Comparison of ENCODE assay signal across 8 mouse cellular contexts in the genomic region with DNA sequence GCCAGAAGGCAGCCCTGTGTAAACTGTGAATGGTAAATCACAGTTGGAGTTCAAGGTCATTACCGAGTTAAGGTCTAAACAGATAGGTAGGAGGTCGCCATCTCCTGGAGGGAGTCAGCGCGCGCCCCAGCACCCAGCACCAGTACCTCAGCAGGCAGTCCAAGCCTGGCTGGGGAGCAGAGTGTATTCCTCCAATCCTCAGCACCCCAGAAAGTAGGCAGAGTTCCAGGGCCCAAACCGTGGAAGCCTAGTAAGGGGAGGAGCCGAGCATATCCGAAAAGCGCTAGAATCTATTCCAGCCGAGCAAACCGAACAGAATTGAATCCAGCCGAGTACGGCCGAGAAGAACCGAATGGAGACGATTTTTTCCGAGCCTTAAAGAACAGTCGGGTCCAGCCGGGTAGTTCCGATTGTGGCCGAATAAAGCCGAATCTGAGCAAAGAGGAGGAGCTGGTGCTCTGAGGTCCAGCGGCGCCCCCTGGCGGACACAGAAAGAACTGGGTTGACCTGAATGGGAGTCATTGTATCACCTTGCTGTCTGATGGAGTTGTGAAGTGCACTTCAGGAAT. TPM values are rescaled to one million over a fixed set of nuclear protein-coding genes. Genes with fewer than 3 reads are reported as not detected.
DNase-seq lines count a peak whose midpoint lies in the region; ATAC-seq and TF ChIP-seq lines count a peak whose summit lies in the region.

No protein-coding gene starts in this region.

- ATAC-seq in erythroid progenitor cell, adult 5-6 weeks (replicated peaks; ENCODE audit: low FRiP score, poor library complexity, severe bottlenecking): peak; percentile 43
- peak; percentile 66 for ATAC-seq in heart, embryonic 12.5 days (ENCODE audit: insufficient number of reproducible peaks, low FRiP score)
- ATAC-seq in kidney, postnatal 0 days (replicated peaks; ENCODE audit: low FRiP score, low read depth): peak; percentile 82
- ATAC-seq in liver, embryonic 11.5 days (replicated peaks; ENCODE audit: low FRiP score): peak; percentile 44
- peak; percentile 81 for ATAC-seq in stomach, embryonic 14.5 days (ENCODE audit: insufficient number of reproducible peaks, insufficient read depth, low FRiP score, low read depth)

- peak overlapping the region; percentile 36 for H3K4me3 ChIP-seq in heart, embryonic 12.5 days
- H3K4me3 ChIP-seq in kidney, postnatal 0 days (replicated peaks; ENCODE audit: low read depth, low read length): peak overlapping the region; percentile 23
- peak overlapping the region; percentile 27 for H3K4me3 ChIP-seq in liver, embryonic 11.5 days (ENCODE audit: low read depth, low read length)
- H3K4me3 ChIP-seq in stomach, embryonic 14.5 days (ENCODE audit: low read depth, low read length): peak overlapping the region; percentile 10

- peak; percentile 97 for TF ChIP-seq CTCF in kidney, postnatal 0 days (IDR thresholded peaks at IDR 0.05; ENCODE audit: low read depth)

- peaks cover 45% of the 10 kb centered on the region for H3K4me1 ChIP-seq in heart, embryonic 12.5 days (replicated peaks)
- peaks cover 30% of the 10 kb centered on the region for H3K4me1 ChIP-seq in kidney, postnatal 0 days (replicated peaks; ENCODE audit: insufficient read depth, low read length)
- H3K4me1 ChIP-seq in liver, embryonic 11.5 days (replicated peaks; ENCODE audit: control insufficient read depth, insufficient read depth, low read length): peaks cover 24% of the 10 kb centered on the region
- peaks cover 27% of the 10 kb centered on the region for H3K4me1 ChIP-seq in stomach, embryonic 14.5 days (ENCODE audit: control insufficient read depth, insufficient read depth, low read length)

- H3K9ac ChIP-seq in heart, embryonic 12.5 days: peak overlapping the region; percentile 72
- H3K9ac ChIP-seq in kidney, postnatal 0 days (ENCODE audit: low read depth, low read length): peak overlapping the region; percentile 67
- peak overlapping the region; percentile 35; the same call in 1 of the 2 replicates for H3K9ac ChIP-seq in liver, embryonic 11.5 days (ENCODE audit: low read depth, low read length)
- H3K9ac ChIP-seq in stomach, embryonic 14.5 days (replicated peaks; ENCODE audit: low read depth, low read length): no peak overlapping the region

- H3K4me2 ChIP-seq in heart, embryonic 12.5 days: peak overlapping the region; percentile 62
- H3K4me2 ChIP-seq in kidney, postnatal 0 days (ENCODE audit: low read length): peak overlapping the region; percentile 54
- H3K4me2 ChIP-seq in liver, embryonic 11.5 days: peak overlapping the region; percentile 53
- peak overlapping the region; percentile 32 for H3K4me2 ChIP-seq in stomach, embryonic 14.5 days (replicated peaks; ENCODE audit: low read depth, low read length)

- WGBS in heart, embryonic 12.5 days: under 1% methylated on average over 25 of the region's 25 CpGs
- 1% methylated on average over 25 of the region's 25 CpGs for WGBS in kidney, postnatal 0 days
- WGBS in liver, embryonic 11.5 days: under 1% methylated on average over 25 of the region's 25 CpGs
- WGBS in stomach, embryonic 14.5 days: under 1% methylated on average over 25 of the region's 25 CpGs

- peak overlapping the region; percentile 86 for H3K27ac ChIP-seq in heart, embryonic 12.5 days (ENCODE audit: poor library complexity, severe bottlenecking)
- H3K27ac ChIP-seq in kidney, postnatal 0 days: peak overlapping the region; percentile 81
- H3K27ac ChIP-seq in liver, embryonic 11.5 days (ENCODE audit: low read depth, low read length): peak overlapping the region; percentile 40; the same call in 1 of the 2 replicates
- peak overlapping the region; percentile 87 for H3K27ac ChIP-seq in stomach, embryonic 14.5 days (ENCODE audit: low read length)

- no peaks in the 10 kb centered on the region for H3K27me3 ChIP-seq in heart, embryonic 12.5 days (replicated peaks)
- H3K27me3 ChIP-seq in kidney, postnatal 0 days (ENCODE audit: insufficient read depth, low read length): no peaks in the 10 kb centered on the region
- H3K27me3 ChIP-seq in liver, embryonic 11.5 days (replicated peaks; ENCODE audit: control insufficient read depth, insufficient read depth, low read length): 0 out of 2 replicates have a peak, but pooled peaks cover 2% of the 10 kb centered on the region
- H3K27me3 ChIP-seq in stomach, embryonic 14.5 days (ENCODE audit: control insufficient read depth, insufficient read depth, low read length): no peaks in the 10 kb centered on the region

- no peaks in the 10 kb centered on the region for H3K36me3 ChIP-seq in heart, embryonic 12.5 days
- H3K36me3 ChIP-seq in kidney, postnatal 0 days (ENCODE audit: insufficient read depth, low read length): no peaks in the 10 kb centered on the region
- no peaks in the 10 kb centered on the region for H3K36me3 ChIP-seq in liver, embryonic 11.5 days (ENCODE audit: control insufficient read depth, insufficient read depth, low read length)
- no peaks in the 10 kb centered on the region for H3K36me3 ChIP-seq in stomach, embryonic 14.5 days (ENCODE audit: control insufficient read depth, insufficient read depth, low read length)

- no peaks in the 10 kb centered on the region for H3K9me3 ChIP-seq in heart, embryonic 12.5 days (replicated peaks)
- H3K9me3 ChIP-seq in kidney, postnatal 0 days (replicated peaks; ENCODE audit: low read length): no peaks in the 10 kb centered on the region
- no peaks in the 10 kb centered on the region for H3K9me3 ChIP-seq in liver, embryonic 11.5 days (ENCODE audit: control insufficient read depth, low read length)
- no peaks in the 10 kb centered on the region for H3K9me3 ChIP-seq in stomach, embryonic 14.5 days (ENCODE audit: control insufficient read depth, low read depth, low read length)

- peak; percentile 96 for DNase-seq in CD4-positive helper T cell, adult 2 months (ENCODE audit: low read depth, low spot score)
- peak; percentile 98 for DNase-seq in brain, embryonic 18.5 days (ENCODE audit: low read depth, low spot score)
- DNase-seq in kidney, postnatal 0 days (ENCODE audit: low spot score): peak; percentile 99
- DNase-seq in liver, embryonic 11.5 days (ENCODE audit: low spot score): peak; percentile 84
- peak; percentile 98 for DNase-seq in naive thymus-derived CD4-positive, alpha-beta T cell, adult 2 months (ENCODE audit: low read depth)

RNA-seq across cellular contexts. Expression of a gene that starts 0.8 kb away (rescaled TPM):
- total RNA-seq in erythroid progenitor cell, adult 5-6 weeks (2015; ENCODE audit: low replicate concordance): 4.3 TPM in 1 of 2 replicates, not detected in the other
- total RNA-seq in erythroid progenitor cell, adult 5-6 weeks (2017; ENCODE audit: low replicate concordance): not detected in 2 replicates
- polyA plus RNA-seq in heart, embryonic 12.5 days (2016; fragmentation: Nextera tagmentation; extraction: Ambion mirVana): 30.4 and 32.4 TPM in 2 replicates
- 28.2 and 28.4 TPM in 2 replicates for polyA plus RNA-seq in kidney, postnatal 0 days (2015; fragmentation: Nextera tagmentation; extraction: Ambion mirVana)
- 11.4 and 14.0 TPM in 2 replicates for polyA plus RNA-seq in liver, embryonic 11.5 days (2014; fragmentation: Nextera tagmentation; extraction: Ambion mirVana)
- polyA plus RNA-seq in stomach, embryonic 14.5 days (2014; fragmentation: Nextera tagmentation; extraction: Ambion mirVana): 38.8 and 42.0 TPM in 2 replicates

RNA-seq across cellular contexts. Expression of a gene that starts 12.5 kb away (rescaled TPM):
- not detected in 2 replicates for total RNA-seq in erythroid progenitor cell, adult 5-6 weeks (2015; ENCODE audit: low replicate concordance)
- total RNA-seq in erythroid progenitor cell, adult 5-6 weeks (2017; ENCODE audit: low replicate concordance): not detected in 2 replicates
- 0.13 TPM in 1 of 2 replicates, not detected in the other for polyA plus RNA-seq in heart, embryonic 12.5 days (2016; fragmentation: Nextera tagmentation; extraction: Ambion mirVana)
- polyA plus RNA-seq in kidney, postnatal 0 days (2015; fragmentation: Nextera tagmentation; extraction: Ambion mirVana): 0.17 and 0.28 TPM in 2 replicates
- polyA plus RNA-seq in liver, embryonic 11.5 days (2014; fragmentation: Nextera tagmentation; extraction: Ambion mirVana): not detected in 2 replicates
- polyA plus RNA-seq in stomach, embryonic 14.5 days (2014; fragmentation: Nextera tagmentation; extraction: Ambion mirVana): 0.12 TPM in 1 of 2 replicates, not detected in the other

RNA-seq across cellular contexts. Expression of a gene that starts 36.9 kb away (rescaled TPM):
- total RNA-seq in erythroid progenitor cell, adult 5-6 weeks (2015; ENCODE audit: low replicate concordance): 2.9 and 10.5 TPM in 2 replicates
- 2.2 and 3.9 TPM in 2 replicates for total RNA-seq in erythroid progenitor cell, adult 5-6 weeks (2017; ENCODE audit: low replicate concordance)
- polyA plus RNA-seq in heart, embryonic 12.5 days (2016; fragmentation: Nextera tagmentation; extraction: Ambion mirVana): 0.09 TPM in 1 of 2 replicates, not detected in the other
- 0.55 and 1.1 TPM in 2 replicates for polyA plus RNA-seq in kidney, postnatal 0 days (2015; fragmentation: Nextera tagmentation; extraction: Ambion mirVana)
- polyA plus RNA-seq in liver, embryonic 11.5 days (2014; fragmentation: Nextera tagmentation; extraction: Ambion mirVana): 0.07 and 0.31 TPM in 2 replicates
- 0.34 and 0.41 TPM in 2 replicates for polyA plus RNA-seq in stomach, embryonic 14.5 days (2014; fragmentation: Nextera tagmentation; extraction: Ambion mirVana)

RNA-seq across cellular contexts. Expression of a gene that starts 40.6 kb away (rescaled TPM):
- 126 and 259 TPM in 2 replicates for total RNA-seq in erythroid progenitor cell, adult 5-6 weeks (2015; ENCODE audit: low replicate concordance)
- total RNA-seq in erythroid progenitor cell, adult 5-6 weeks (2017; ENCODE audit: low replicate concordance): 61.6 and 79.4 TPM in 2 replicates
- 5.5 and 6.9 TPM in 2 replicates for polyA plus RNA-seq in heart, embryonic 12.5 days (2016; fragmentation: Nextera tagmentation; extraction: Ambion mirVana)
- 7.0 and 8.8 TPM in 2 replicates for polyA plus RNA-seq in kidney, postnatal 0 days (2015; fragmentation: Nextera tagmentation; extraction: Ambion mirVana)
- 124 and 126 TPM in 2 replicates for polyA plus RNA-seq in liver, embryonic 11.5 days (2014; fragmentation: Nextera tagmentation; extraction: Ambion mirVana)
- 9.4 and 15.9 TPM in 2 replicates for polyA plus RNA-seq in stomach, embryonic 14.5 days (2014; fragmentation: Nextera tagmentation; extraction: Ambion mirVana)

Comparison
In these comparisons a context has a peak if more than half of its experiments do, and no peak if none do; other contexts are left out.
1. Peak in every context shown above with its lines: DNase-seq, ATAC-seq, H3K4me3 ChIP-seq and H3K27ac ChIP-seq.